Mouse (Mus musculus): Measurements from ENCODE around the gene Shroom2. TPM values are rescaled to one million over a fixed set of nuclear protein-coding genes. Genes with fewer than 3 reads are reported as not detected.

Gene Shroom2
- polyA plus RNA-seq, 2 experiments from 2014 or later, result not detected

DNA sequence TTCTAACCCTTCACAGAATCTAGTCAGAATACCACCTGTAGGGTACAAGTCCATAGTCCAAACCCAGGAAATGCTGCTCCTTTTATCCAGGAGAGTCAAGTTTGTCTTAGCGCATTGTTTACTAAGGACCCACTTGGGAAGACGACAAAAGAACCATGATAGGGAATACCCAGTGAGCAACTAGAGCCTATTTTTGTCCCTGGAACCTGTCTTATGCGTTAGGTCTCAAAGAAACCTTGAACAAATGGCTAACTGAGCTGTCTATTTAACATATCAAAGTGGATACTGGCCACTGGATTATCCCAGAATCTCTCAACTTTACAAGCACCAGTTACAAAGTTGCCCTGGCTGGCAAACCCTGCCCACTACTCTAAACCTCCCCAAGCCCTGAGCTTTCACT lies 67.6 kb downstream of the Shroom2 start:
- ATAC-seq, result no peak

DNA sequence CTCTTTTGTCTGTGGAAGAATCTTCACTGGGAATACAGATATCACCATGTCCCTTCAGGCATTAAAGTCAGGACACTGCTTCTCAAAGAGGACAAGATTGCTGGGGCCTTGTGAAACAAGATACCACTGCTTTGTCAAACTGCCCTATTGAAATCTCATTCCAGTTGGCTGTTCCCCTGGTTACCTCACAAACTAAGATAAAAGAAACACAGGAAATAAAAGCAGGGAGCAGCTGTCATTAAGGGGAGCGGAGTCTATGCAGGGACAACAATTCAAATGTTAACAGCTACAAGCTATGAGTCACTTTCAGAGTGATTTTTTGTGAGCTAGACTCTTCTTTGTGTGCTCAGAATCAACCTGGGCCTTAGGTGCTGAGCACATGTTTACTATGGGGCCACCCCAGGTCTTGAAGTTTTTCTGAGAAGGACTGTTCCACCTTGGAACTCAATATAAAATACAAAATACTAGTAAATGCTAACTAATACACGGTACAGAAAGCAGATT lies 78.4 kb downstream of the Shroom2 start:
- no peak for ATAC-seq

DNA sequence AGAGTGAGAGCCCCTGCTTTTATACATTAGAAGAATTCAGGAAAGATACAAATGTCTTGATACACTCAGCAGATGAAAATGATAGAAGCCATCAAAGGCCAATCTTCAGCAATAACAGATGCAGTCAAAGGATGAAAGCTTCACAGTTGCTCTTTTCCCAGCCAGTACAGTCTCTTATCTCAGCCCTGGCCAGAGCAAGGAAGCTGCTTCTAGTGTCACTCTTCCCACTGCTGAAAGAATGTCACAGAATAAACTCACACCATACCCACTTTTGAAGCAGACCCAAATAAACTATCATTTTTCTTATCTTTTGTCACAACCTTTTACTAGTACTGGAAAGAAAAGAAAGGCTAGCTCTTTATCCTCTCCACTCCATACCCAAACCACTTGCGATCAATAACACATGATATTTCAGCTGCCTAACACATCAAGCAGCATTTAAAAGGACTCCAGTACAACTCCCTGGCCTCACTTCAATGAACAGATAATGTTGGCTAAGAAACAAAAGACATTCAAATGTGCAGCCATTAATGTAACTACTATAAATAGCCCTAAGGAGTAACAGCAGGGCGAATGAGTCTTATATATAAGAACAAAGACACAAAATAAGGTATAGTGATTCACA lies 90.0 kb downstream of the Shroom2 start:
- ATAC-seq, result no peak

GRCm38 (mm10) chrX:152676357-152676756 lies 92.9 kb downstream of the Shroom2 start:
- no peak for ATAC-seq

GRCm38 (mm10) chrX:152673431-152673830 lies 95.8 kb downstream of the Shroom2 start:
- no peak for ATAC-seq

DNA sequence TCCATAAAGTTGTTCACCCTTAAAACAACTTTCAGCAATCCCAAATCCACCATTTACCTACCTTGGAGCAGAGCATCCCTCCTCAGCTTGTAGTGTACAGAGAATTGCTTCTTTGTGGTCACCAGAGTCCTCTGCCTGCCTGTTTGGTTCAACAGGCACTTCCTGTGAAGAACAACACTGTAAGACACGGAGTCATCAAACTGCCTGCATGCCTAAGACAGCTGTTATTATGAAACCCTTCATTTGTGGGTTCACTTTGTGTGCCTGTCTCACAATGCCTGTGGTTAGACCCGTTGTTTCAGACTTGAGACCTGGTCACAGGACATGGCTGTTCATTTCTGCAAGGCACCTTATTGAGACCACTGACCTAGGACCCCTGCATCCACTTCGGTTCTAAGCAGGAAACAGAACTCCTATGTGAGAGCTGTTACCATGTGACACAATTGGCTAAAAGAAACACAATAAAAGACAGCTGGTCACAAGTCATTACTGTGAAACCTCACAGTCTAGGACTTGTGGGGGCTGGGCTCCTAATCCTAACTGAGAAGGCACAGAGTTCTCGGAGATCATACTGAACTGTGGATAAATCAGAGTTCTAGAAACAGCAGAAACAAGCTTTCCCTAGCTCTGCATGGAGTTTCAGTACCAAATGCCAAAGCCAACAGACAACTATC lies 111.8 kb downstream of the Shroom2 start:
- no peak for ATAC-seq

DNA sequence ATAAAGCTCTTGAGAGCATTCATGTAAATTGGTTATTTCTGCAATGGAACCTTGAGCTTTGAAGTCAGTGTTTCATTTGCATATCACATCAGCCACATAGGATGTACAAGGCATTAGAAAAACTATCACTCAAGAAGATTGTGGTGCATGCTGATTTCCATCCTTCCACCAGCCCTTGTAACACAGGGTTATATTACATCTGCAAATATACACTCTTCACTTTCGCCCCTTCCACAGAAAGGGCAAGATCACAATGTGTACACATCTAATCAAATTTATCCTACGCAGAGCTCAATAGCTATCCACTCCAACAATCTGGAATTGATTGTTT lies 112.7 kb downstream of the Shroom2 start:
- no peak for ATAC-seq

GRCm38 (mm10) chrX:152655796-152656608 lies 113.3 kb downstream of the Shroom2 start:
- ATAC-seq, result no peak

GRCm38 (mm10) chrX:152652676-152653075 lies 116.6 kb downstream of the Shroom2 start:
- no peak for ATAC-seq

GRCm38 (mm10) chrX:152644827-152645226 lies 124.4 kb downstream of the Shroom2 start:
- ATAC-seq, result no peak

DNA sequence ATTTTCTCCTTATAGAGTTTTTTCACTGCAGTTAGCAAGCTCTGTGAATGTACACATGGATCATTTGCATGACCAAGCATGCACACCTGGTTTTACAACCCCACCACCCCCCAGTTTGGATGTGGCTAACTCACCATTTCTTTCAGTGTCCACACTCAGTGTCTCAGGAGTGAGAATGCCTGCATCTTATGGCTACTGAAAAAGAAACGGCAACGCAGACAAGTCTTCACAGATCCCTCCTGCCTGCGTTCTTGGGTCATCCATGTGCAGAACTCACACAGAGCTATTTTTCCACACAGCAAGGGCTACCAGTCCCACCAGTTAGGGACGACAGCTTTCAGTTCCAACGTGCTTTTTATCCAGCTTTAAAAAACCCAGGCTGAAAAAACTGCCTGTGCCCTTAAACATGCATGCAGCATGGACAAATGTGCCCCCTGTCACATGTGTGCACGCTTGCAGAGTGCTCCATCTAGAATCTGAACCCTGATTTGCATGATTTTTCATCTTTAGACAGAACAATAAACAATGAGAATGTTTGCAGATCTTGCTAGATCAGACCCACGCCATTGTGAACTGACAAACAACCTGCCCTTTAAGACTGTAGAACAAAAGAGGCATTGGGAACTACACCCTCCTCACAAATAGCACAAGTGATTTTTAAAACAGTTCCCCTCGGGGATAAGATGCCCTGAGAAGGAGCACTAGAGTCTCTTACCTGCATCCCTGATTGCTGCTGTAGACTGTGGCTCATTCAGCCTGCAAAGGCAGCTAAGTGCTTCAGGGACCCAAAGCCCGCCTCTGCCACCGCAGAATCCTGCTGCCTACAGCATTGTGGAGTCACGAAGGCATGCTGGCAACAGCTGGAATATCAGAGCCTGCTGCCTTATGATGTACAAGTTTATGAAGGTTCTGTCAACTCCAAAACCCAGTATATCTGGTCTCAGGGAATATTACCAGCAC lies 125.3 kb downstream of the Shroom2 start:
- no peak for ATAC-seq

- ATAC-seq, result no peak
Observed at GRCm38 (mm10) chrX:152643201-152643600, 126.1 kb downstream of the Shroom2 start.

GRCm38 (mm10) chrX:152642627-152643026 lies 126.6 kb downstream of the Shroom2 start:
- ATAC-seq, result no peak

DNA sequence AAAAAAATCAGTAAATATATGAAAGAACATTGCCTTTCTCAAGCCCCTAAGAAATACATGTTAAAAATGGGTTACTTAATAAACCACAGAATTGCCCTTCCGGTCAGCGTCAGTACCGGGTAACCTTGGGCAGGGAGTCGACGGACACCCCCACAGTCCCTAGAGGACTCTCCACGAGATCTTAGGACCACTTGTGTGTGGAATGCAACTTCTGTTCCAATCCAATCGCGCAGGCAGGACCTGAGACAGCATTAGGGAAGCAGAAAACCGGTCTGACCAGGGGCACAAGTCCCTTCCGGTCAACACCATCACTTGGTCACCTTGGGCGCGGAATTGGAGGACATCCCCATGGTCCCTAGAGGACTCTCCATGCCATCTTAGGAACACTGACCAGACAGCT lies 133.9 kb downstream of the Shroom2 start:
- ATAC-seq, result no peak

DNA sequence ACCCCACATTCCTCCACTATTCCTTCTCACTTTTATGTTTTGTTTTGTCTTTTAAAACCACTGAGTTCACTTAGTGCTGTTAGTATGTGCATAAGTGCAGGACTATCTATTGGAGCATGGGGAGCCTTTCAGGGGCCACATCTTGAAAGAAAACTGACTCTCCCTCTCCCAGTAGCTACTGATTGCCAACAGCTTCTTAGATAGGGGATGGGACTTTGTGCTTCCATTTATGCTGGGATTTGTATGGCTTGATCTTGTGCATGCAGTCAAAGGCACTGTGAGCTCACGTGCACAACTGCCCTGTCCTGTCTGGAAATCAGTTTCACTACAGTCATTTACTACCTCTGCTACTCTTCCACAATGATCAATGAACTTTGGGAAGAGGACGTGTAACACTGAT lies 147.9 kb downstream of the Shroom2 start:
- no peak for ATAC-seq

GRCm38 (mm10) chrX:152620917-152621316 lies 148.3 kb downstream of the Shroom2 start:
- ATAC-seq, result no peak

GRCm38 (mm10) chrX:152618464-152618863 lies 150.8 kb downstream of the Shroom2 start:
- no peak for ATAC-seq

GRCm38 (mm10) chrX:152563034-152563433 lies 206.2 kb downstream of the Shroom2 start, which contains the start of gene Cldn34a:
Cldn34a (plus strand) TSS chrX:152563334.
- no peak for ATAC-seq

All from activated CD4-positive, CD25-positive, alpha-beta regulatory T cell, adult 4 months (primary cell).